Mouse (Mus musculus): ENCODE data around the gene Skp1a. TPM values are rescaled to one million over a fixed set of nuclear protein-coding genes. Genes with fewer than 3 reads are reported as not detected.
A peak's percentile ranks its signal among the peaks of the same experiment; 100 is the strongest.

The Skp1a gene
- total and polyA plus RNA-seq, 3 experiments = 169 to 1,533 (median 445) TPM

- Histone ChIP-seq H3K27me3 (ENCODE audit: control insufficient read depth in 1 of 2, insufficient read depth in 2 of 2, low read length in 2 of 2) (peaks cover 0 to 1% of the 10 kb centered on the region in 2 experiments; a peak in 1 of 4 replicates), H3K79me2 (ENCODE audit: control insufficient read depth, insufficient read depth, low read length, poor library complexity) (no peaks in the 10 kb centered on the region), H3K36me3 (ENCODE audit: control insufficient read depth in 1 of 2, insufficient read depth in 2 of 2, low read length in 2 of 2) (no peaks in the 10 kb centered on the region), H3K9ac (ENCODE audit: control insufficient read depth, low read depth, low read length, poor library complexity, severe bottlenecking) (no peak overlapping the region), H3K4me1 (ENCODE audit: control insufficient read depth in 1 of 2, insufficient read depth in 2 of 2, low read length in 2 of 2) (peaks cover 0 to 12% of the 10 kb centered on the region in 2 experiments; a peak in 2 of 4 replicates), H3K9me3 (replicated peaks; ENCODE audit: insufficient read depth, low read length) (no peaks in the 10 kb centered on the region), H3K27ac (ENCODE audit: control insufficient read depth, low read depth, low read length) (no peak overlapping the region), H3K4me3 (ENCODE audit: control insufficient read depth in 1 of 2, insufficient read depth in 1 of 2, low read depth in 2 of 2, low read length in 2 of 2) (no peak overlapping the region)
- no peak for DNase-seq (ENCODE audit: low read depth, low spot score)
- no peak for TF ChIP-seq MAX (IDR thresholded peaks at IDR 0.05; ENCODE audit: low read length)
- TF ChIP-seq POLR2AphosphoS5 (IDR thresholded peaks at IDR 0.05; ENCODE audit: borderline replicate concordance, low read depth, low read length) = no peak
- TF ChIP-seq BHLHE40 (IDR thresholded peaks at IDR 0.05; ENCODE audit: borderline replicate concordance, low read depth, low read length) = no peak
- no peak for TF ChIP-seq ZC3H11A (IDR thresholded peaks at IDR 0.05; ENCODE audit: low read depth, low read length)
- no peak for TF ChIP-seq POLR2A (IDR thresholded peaks at IDR 0.05; ENCODE audit: control insufficient read depth in 1 of 2, insufficient read depth in 1 of 2, low read depth in 1 of 2, low read length in 2 of 2, poor library complexity in 1 of 2)
- TF ChIP-seq ZNF384 (IDR thresholded peaks at IDR 0.05; ENCODE audit: low read depth, low read length) = no peak
- no peak for TF ChIP-seq ZMIZ1 (IDR thresholded peaks at IDR 0.05; ENCODE audit: low read depth, low read length)
- TF ChIP-seq CTCF (IDR thresholded peaks at IDR 0.05 in 2 of 3, conservative IDR thresholded peaks at IDR 0.05 in 1 of 3; ENCODE audit: control insufficient read depth in 1 of 3, insufficient read depth in 1 of 3, low read depth in 2 of 3, low read length in 3 of 3, poor library complexity in 1 of 3, severe bottlenecking in 1 of 3) = no peak
- no peak for TF ChIP-seq ZKSCAN1 (IDR thresholded peaks at IDR 0.05; ENCODE audit: low read depth, low read length)
- no peak for TF ChIP-seq GABPA (IDR thresholded peaks at IDR 0.05; ENCODE audit: low read depth, low read length)
Observed at GRCm38 (mm10) chr11:52292346-52292745, 60.6 kb downstream of the Skp1a start.

- Histone ChIP-seq H3K9ac (ENCODE audit: control insufficient read depth, low read depth, low read length, poor library complexity, severe bottlenecking) (no peak overlapping the region), H3K27ac (ENCODE audit: control insufficient read depth, low read depth, low read length) (no peak overlapping the region), H3K27me3 (ENCODE audit: control insufficient read depth in 1 of 2, insufficient read depth in 2 of 2, low read length in 2 of 2) (peaks cover 0 to 1% of the 10 kb centered on the region in 2 experiments; a peak in 1 of 4 replicates), H3K4me1 (ENCODE audit: control insufficient read depth in 1 of 2, insufficient read depth in 2 of 2, low read length in 2 of 2) (peaks cover 0 to 12% of the 10 kb centered on the region in 2 experiments; a peak in 2 of 4 replicates), H3K4me3 (ENCODE audit: control insufficient read depth in 1 of 2, insufficient read depth in 1 of 2, low read depth in 2 of 2, low read length in 2 of 2) (no peak overlapping the region), H3K36me3 (ENCODE audit: control insufficient read depth in 1 of 2, insufficient read depth in 2 of 2, low read length in 2 of 2) (no peaks in the 10 kb centered on the region), H3K79me2 (ENCODE audit: control insufficient read depth, insufficient read depth, low read length, poor library complexity) (no peaks in the 10 kb centered on the region), H3K9me3 (replicated peaks; ENCODE audit: insufficient read depth, low read length) (no peaks in the 10 kb centered on the region)
- no peak for DNase-seq (ENCODE audit: low read depth, low spot score)
- no peak for TF ChIP-seq HCFC1 (IDR thresholded peaks at IDR 0.05; ENCODE audit: low read depth, low read length)
- no peak for TF ChIP-seq ETS1 (IDR thresholded peaks at IDR 0.05; ENCODE audit: low read depth, low read length)
Observed at GRCm38 (mm10) chr11:52292894-52293293, 61.1 kb downstream of the Skp1a start.

DNA sequence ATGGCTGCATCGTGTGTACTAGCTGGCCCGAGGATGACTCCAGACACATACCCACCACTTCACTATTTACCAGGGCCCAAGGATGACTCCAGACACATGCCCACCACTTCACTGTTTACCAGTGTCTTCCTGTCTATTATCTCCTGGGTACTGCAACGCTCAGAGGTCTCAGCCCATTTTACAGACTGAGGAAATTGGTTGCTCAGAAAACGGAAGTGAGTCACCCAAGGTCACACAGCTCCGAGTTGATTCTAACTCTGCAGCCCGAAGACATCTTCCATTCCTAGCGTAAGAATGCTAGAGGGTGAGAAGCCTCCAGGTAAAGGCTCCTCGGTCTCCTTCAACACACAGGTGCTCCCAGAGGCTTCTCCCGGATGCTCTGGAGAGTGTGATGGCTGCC, 62.3 kb downstream of the Skp1a start:
- TF ChIP-seq SIN3A (IDR thresholded peaks at IDR 0.05; ENCODE audit: low read length) (0 out of 2 replicates have a peak, but pooled peaks have one; percentile 17), ELF1 (IDR thresholded peaks at IDR 0.05; ENCODE audit: low read depth, low read length) (no peak)
- DNase-seq (ENCODE audit: low read depth, low spot score) = peak; percentile 65
- Histone ChIP-seq H3K36me3 (ENCODE audit: control insufficient read depth in 1 of 2, insufficient read depth in 2 of 2, low read length in 2 of 2) (no peaks in the 10 kb centered on the region), H3K9me3 (replicated peaks; ENCODE audit: insufficient read depth, low read length) (no peaks in the 10 kb centered on the region), H3K9ac (ENCODE audit: control insufficient read depth, low read depth, low read length, poor library complexity, severe bottlenecking) (no peak overlapping the region), H3K27ac (ENCODE audit: control insufficient read depth, low read depth, low read length) (no peak overlapping the region), H3K4me1 (ENCODE audit: control insufficient read depth in 1 of 2, insufficient read depth in 2 of 2, low read length in 2 of 2) (peaks cover 0 to 12% of the 10 kb centered on the region in 2 experiments; a peak in 2 of 4 replicates), H3K27me3 (ENCODE audit: control insufficient read depth in 1 of 2, insufficient read depth in 2 of 2, low read length in 2 of 2) (peaks cover 0 to 1% of the 10 kb centered on the region in 2 experiments; a peak in 1 of 4 replicates), H3K79me2 (ENCODE audit: control insufficient read depth, insufficient read depth, low read length, poor library complexity) (no peaks in the 10 kb centered on the region), H3K4me3 (ENCODE audit: control insufficient read depth in 1 of 2, insufficient read depth in 1 of 2, low read depth in 2 of 2, low read length in 2 of 2) (no peak overlapping the region; a peak in 1 of 4 replicates)

Other genes with a start within 250 kb of the Skp1a start
- 35.4 and 39.5 TPM in 2 replicates for gene Ube2b, start 231.2 kb upstream of the Skp1a start, total RNA-seq (2012; rRNA removed)
- gene Ube2b, start 231.2 kb upstream of the Skp1a start, polyA plus RNA-seq (2012; ENCODE audit: insufficient read depth in 1 of 2, insufficient read length in 2 of 2, low read depth in 1 of 2, low replicate concordance in 2 of 2, missing spikeins in 1 of 2) = 100 to 1,000 TPM in 1 of 2 experiments, not detected in 1; 112 TPM
- gene Cdkl3, start 227.8 kb upstream of the Skp1a start, total RNA-seq (2012; rRNA removed) = 4.4 and 4.9 TPM in 2 replicates
- gene Cdkl3, start 227.8 kb upstream of the Skp1a start, polyA plus RNA-seq (2012; ENCODE audit: insufficient read depth in 1 of 2, insufficient read length in 2 of 2, low read depth in 1 of 2, low replicate concordance in 2 of 2, missing spikeins in 1 of 2) = 1 to 10 TPM in 1 of 2 experiments, not detected in 1; 3.7 TPM
- gene Ppp2ca, start 133.3 kb upstream of the Skp1a start, total RNA-seq (2012; rRNA removed) = 78.2 and 89.5 TPM in 2 replicates
- gene Ppp2ca, start 133.3 kb upstream of the Skp1a start, polyA plus RNA-seq (2012; ENCODE audit: insufficient read depth in 1 of 2, insufficient read length in 2 of 2, low read depth in 1 of 2, low replicate concordance in 2 of 2, missing spikeins in 1 of 2) = 100 to 1,000 TPM; 102 to 113 TPM
- gene Olfr1373, start 86.5 kb upstream of the Skp1a start, total RNA-seq (2012; rRNA removed) = not detected in 2 replicates
- gene Olfr1373, start 86.5 kb upstream of the Skp1a start, polyA plus RNA-seq (2012; ENCODE audit: insufficient read depth in 1 of 2, insufficient read length in 2 of 2, low read depth in 1 of 2, low replicate concordance in 2 of 2, missing spikeins in 1 of 2) = not detected
- not detected in 2 replicates for gene Olfr1371, start 18.0 kb upstream of the Skp1a start, total RNA-seq (2012; rRNA removed)
- gene Olfr1371, start 18.0 kb upstream of the Skp1a start, polyA plus RNA-seq (2012; ENCODE audit: insufficient read depth in 1 of 2, insufficient read length in 2 of 2, low read depth in 1 of 2, low replicate concordance in 2 of 2, missing spikeins in 1 of 2) = not detected
- gene Tcf7, start 51.0 kb downstream of the Skp1a start, total RNA-seq (2012; rRNA removed) = 0.12 and 0.29 TPM in 2 replicates
- 1 to 10 TPM in 1 of 2 experiments, not detected in 1; 2.3 TPM for gene Tcf7, start 51.0 kb downstream of the Skp1a start, polyA plus RNA-seq (2012; ENCODE audit: insufficient read depth in 1 of 2, insufficient read length in 2 of 2, low read depth in 1 of 2, low replicate concordance in 2 of 2, missing spikeins in 1 of 2)
- gene Vdac1, start 128.9 kb downstream of the Skp1a start, total RNA-seq (2012; rRNA removed) = 381 and 395 TPM in 2 replicates
- gene Vdac1, start 128.9 kb downstream of the Skp1a start, polyA plus RNA-seq (2012; ENCODE audit: insufficient read depth in 1 of 2, insufficient read length in 2 of 2, low read depth in 1 of 2, low replicate concordance in 2 of 2, missing spikeins in 1 of 2) = 100 to 1,000 TPM; 257 to 389 TPM
- gene 9530068E07Rik, start 164.4 kb downstream of the Skp1a start, total RNA-seq (2012; rRNA removed) = 75.4 and 85.9 TPM in 2 replicates
- gene 9530068E07Rik, start 164.4 kb downstream of the Skp1a start, polyA plus RNA-seq (2012; ENCODE audit: insufficient read depth in 1 of 2, insufficient read length in 2 of 2, low read depth in 1 of 2, low replicate concordance in 2 of 2, missing spikeins in 1 of 2) = 10 to 100 TPM in 1 of 2 experiments, not detected in 1; 75.7 TPM